Mouse (Mus musculus) hindbrain, postnatal 0 days (tissue): ENCODE measurements at regions not wholly inside any gene's neighbourhood (a gene's known extent, or its start where the extent isn't known, plus 50 kb on each side); places are given as distances from the start of the nearest gene placed in this dataset.

Experiments used
- ATAC-seq: fragments of 200-750 bp; cut with Nextera tagmentation; 2 replicates; pipeline ENCODE4 v1.8.0; 2017; ENCODE audit warnings: mild to moderate bottlenecking, moderate TSS enrichment, moderate library complexity
- DNase-seq: peaks from one replicate; pipeline ENCODE4 v3.0.0-alpha.2; 2015; ENCODE audit warnings: low spot score
- H3K27ac ChIP-seq: fragments of 300-500 bp; sonication (generic); 2 replicates; pipeline ENCODE4 v1.5.1; 2014; ENCODE audit warnings: mild to moderate bottlenecking
- H3K27me3 ChIP-seq: fragments of 300-500 bp; sonication (generic); 2 replicates; pipeline ENCODE4 v1.6.1; 2014; ENCODE audit warnings: low read length, mixed read lengths; ENCODE audit not compliant: insufficient read depth
- H3K36me3 ChIP-seq: fragments of 300-500 bp; sonication (generic); 2 replicates; pipeline ENCODE4 v1.6.1; 2014; ENCODE audit warnings: low read length, mixed read lengths; ENCODE audit not compliant: insufficient read depth
- H3K4me1 ChIP-seq: fragments of 300-500 bp; sonication (generic); 2 replicates; pipeline ENCODE4 v1.6.1; 2014; ENCODE audit warnings: antibody characterized with exemption, low read length, mixed read lengths; ENCODE audit not compliant: insufficient read depth
- H3K4me2 ChIP-seq: fragments of 300-500 bp; sonication (generic); 2 replicates; pipeline ENCODE4 v1.6.1; 2014; ENCODE audit warnings: low read depth, mild to moderate bottlenecking, low read length, moderate library complexity, mixed read lengths
- H3K4me3 ChIP-seq: fragments of 300-500 bp; sonication (generic); 2 replicates; pipeline ENCODE4 v1.5.1; 2014; ENCODE audit warnings: low read length
- H3K9ac ChIP-seq: fragments of 300-500 bp; sonication (generic); replicated peaks from 2 replicates; pipeline ENCODE4 v1.6.1; 2014; ENCODE audit warnings: mild to moderate bottlenecking, low read length, moderate library complexity, mixed read lengths
- H3K9me3 ChIP-seq: fragments of 300-500 bp; sonication (generic); 2 replicates; pipeline ENCODE4 v1.6.1; 2016; ENCODE audit warnings: low read length, mixed read lengths
- CTCF ChIP-seq: IDR thresholded peaks from 2 replicates; pipeline ENCODE4 v1.5.1; 2016; ENCODE audit warnings: antibody characterized with exemption, control low read depth, low read depth
- WGBS: fragments of 180-500 bp; shearing (Covaris S2); extraction: QIAGEN DNeasy Blood & Tissue Kit; methylation state at CpG from one replicate; pipeline ENCODE4 v1.1.7; 2014; 5-methylcytosine and 5-hydroxymethylcytosine counted together

DNA sequence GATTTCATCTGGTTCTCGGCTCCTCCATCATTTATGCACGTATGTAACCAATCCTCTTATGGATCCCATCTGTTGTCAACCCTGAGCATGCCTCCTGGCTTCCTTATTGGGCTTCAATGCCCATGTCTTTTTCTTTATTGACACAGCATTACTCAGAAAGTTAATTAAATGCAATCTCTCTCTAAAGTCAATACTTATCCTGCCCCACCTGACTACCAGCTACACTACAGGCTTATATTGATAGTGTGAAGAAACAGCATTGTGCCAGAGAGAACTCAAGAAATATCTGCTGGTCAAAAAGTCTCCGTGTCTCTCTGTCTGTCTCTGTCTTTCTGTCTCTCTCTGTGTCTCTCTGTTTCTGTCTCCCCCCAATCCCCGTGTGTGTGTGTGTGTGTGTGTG, 194.7 kb upstream of the Rfx3 start:
- Histone ChIP-seq H3K4me1 (no peaks in the 10 kb centered on the region), H3K27ac (no peak overlapping the region), H3K4me2 (no peak overlapping the region), H3K4me3 (no peak overlapping the region), H3K9me3 (no peaks in the 10 kb centered on the region), H3K9ac (no peak overlapping the region), H3K36me3 (no peaks in the 10 kb centered on the region), H3K27me3 (no peaks in the 10 kb centered on the region)
- TF ChIP-seq CTCF = no peak
- DNase-seq (no peak), ATAC-seq (no peak)
- 91% methylated on average over 4 of the region's 4 CpGs for WGBS

DNA sequence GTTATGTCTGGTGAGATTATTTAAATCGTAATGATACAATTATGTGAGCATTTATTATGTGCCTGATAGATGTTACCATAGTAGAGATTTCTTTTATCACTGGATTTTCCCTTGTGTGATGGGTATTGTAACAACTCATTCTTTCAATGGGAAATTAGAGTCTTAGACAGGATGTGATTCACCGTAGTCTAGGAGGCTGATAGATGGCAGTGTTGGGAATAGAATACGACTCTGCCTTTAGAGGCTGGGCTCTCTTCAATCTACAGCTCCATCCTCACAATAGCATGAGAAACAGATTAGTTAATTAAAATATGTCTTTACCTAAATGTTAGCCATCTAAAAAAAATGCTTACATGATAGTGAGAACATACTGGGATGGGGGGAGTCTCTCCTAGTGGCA, 192.8 kb upstream of the Rfx3 start:
- TF ChIP-seq CTCF = no peak
- no peak overlapping the region for H3K4me3 ChIP-seq
- 68% methylated on average over 3 of the region's 3 CpGs for WGBS
- H3K9ac ChIP-seq = no peak overlapping the region
- no peaks in the 10 kb centered on the region for H3K4me1 ChIP-seq
- no peak overlapping the region for H3K4me2 ChIP-seq
- H3K27ac ChIP-seq = no peak overlapping the region
- H3K36me3 ChIP-seq = no peaks in the 10 kb centered on the region
- ATAC-seq (no peak), DNase-seq (no peak)
- H3K27me3 ChIP-seq = no peaks in the 10 kb centered on the region
- no peaks in the 10 kb centered on the region for H3K9me3 ChIP-seq

DNA sequence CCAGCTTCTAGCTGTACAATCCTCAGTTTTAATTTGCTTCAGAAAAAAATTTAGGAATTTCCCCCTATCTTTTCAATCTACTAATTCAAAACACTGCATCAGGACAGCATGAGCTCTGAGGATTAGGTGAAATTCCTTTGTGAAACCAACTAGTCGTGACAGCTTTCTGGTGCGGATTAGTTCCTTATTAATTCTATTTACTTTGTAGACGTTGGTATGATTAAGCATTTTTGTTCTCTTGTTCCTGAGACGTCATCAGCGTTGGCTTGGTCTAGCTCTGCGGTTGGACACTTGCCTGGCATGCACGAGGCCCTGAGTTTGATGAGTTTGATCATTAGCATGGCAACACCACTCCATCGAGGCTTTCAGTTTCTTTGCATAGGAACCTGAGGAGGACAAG, 188.4 kb upstream of the Rfx3 start:
- TF ChIP-seq CTCF = no peak
- Histone ChIP-seq H3K4me3 (no peak overlapping the region), H3K36me3 (no peaks in the 10 kb centered on the region), H3K9me3 (no peaks in the 10 kb centered on the region), H3K4me2 (no peak overlapping the region), H3K27me3 (no peaks in the 10 kb centered on the region), H3K4me1 (no peaks in the 10 kb centered on the region), H3K9ac (no peak overlapping the region), H3K27ac (no peak overlapping the region)
- ATAC-seq = no peak
- 58% methylated on average over 8 of the region's 8 CpGs for WGBS
- no peak for DNase-seq

DNA sequence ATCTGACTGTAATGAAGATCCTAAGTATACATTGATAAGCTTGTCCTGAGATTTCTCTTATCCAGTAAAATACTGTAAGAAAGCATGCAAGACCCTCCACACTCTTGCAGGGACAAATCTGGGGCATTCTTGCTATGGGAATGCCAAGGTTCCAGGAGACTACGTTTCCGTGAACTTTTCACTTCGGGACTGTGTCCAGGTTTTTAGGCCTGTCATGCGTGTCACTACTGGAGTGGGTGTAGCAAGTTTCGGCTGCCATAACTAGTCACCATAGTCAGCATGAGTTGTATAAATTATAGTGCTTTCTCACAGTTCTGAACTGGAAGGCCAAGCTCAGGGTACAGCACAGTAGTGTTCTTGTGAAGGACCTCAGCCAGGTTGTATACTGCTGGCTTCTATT, 185.9 kb upstream of the Rfx3 start:
- DNase-seq = no peak
- ATAC-seq = no peak
- WGBS = 97% methylated on average over 5 of the region's 5 CpGs

DNA sequence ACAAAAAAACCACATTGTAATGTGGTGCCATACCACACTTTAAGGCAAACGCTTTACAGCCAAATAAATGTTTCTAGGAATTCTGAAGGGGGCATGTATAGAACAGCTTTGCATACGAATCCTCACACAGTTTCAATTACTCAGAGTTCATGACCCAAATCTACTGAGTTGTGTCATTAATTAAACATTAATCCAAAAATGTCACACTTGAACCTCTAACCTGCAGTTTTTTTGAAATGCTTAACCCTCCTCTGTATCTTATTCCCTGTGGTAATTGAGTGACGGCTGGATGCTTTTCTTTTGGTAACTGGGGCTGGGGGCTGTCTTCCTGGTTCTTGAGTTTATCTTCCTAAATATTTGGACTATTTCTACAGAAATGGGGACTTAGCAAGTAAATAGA, 181.3 kb upstream of the Rfx3 start:
- no peak for ATAC-seq
- Histone ChIP-seq H3K36me3 (no peaks in the 10 kb centered on the region), H3K27me3 (no peaks in the 10 kb centered on the region), H3K9me3 (no peaks in the 10 kb centered on the region), H3K9ac (no peak overlapping the region), H3K4me3 (no peak overlapping the region), H3K4me1 (no peaks in the 10 kb centered on the region), H3K4me2 (no peak overlapping the region), H3K27ac (no peak overlapping the region)
- no peak for DNase-seq
- WGBS = 49% methylated on average over 3 of the region's 3 CpGs
- TF ChIP-seq CTCF = no peak

More for the DNA sequence above, 185.9 kb upstream of the Rfx3 start:
- Histone ChIP-seq H3K4me3 (no peak overlapping the region), H3K4me2 (no peak overlapping the region), H3K9ac (no peak overlapping the region), H3K36me3 (no peaks in the 10 kb centered on the region), H3K9me3 (no peaks in the 10 kb centered on the region), H3K27me3 (no peaks in the 10 kb centered on the region), H3K4me1 (no peaks in the 10 kb centered on the region), H3K27ac (no peak overlapping the region)
- no peak for TF ChIP-seq CTCF

DNA sequence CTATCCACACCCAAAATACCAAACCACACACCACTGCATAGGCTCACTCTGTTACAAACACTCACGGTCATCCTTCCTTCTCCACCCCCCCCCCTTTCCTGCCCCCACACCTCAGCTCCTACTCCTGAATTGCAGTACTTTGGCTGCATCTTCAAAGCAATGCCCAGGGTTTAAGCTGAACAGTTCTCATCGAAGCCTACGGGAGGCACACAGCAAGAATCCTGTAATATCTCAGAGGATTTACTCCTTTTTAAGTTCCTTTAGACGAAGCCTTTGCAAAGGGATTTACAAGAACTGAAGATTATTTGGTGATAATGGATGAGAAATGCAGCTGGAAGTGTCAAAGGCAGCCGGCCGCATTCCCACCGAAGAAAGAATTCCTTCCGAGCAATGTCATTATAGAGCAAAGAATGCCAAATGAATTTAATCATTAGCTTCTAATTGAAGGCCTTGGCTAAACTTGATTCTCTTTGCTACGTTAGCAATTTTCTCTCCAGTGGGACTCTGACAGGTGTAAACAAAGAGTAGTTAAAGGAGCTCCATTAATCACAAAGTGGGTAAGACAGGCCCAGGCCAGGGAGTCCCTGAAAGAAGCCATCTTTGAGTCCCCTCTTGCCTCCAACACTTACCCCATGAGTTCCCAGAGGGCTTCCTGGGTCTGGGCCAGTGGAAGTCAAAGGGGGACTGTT, 180.6 kb upstream of the Rfx3 start:
- Histone ChIP-seq H3K27ac (no peak overlapping the region), H3K9ac (no peak overlapping the region), H3K36me3 (no peaks in the 10 kb centered on the region), H3K27me3 (no peaks in the 10 kb centered on the region), H3K4me1 (no peaks in the 10 kb centered on the region), H3K9me3 (no peaks in the 10 kb centered on the region), H3K4me3 (no peak overlapping the region), H3K4me2 (no peak overlapping the region)
- 28% methylated on average over 9 of the region's 9 CpGs for WGBS
- TF ChIP-seq CTCF = no peak
- peak; percentile 10 for DNase-seq
- no peak for ATAC-seq

DNA sequence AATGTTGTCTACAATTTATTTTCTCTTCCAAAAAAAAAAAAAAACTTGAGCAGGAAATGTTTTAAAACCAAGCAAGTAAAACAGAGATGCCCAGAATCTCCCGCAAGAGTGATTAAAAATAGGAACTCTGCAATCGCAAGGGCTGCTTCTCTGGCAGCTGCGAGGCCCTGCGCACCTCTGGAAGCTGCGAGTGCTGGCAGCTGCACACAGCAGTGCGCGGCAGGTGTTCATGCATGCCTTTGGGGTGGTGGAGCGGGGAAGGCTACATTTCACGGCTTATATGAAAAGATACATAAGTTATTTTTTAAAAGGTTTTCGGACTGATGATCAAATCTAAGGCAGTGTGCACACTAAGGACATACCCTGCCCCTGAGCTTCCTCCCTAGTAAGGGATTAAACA, 179.3 kb upstream of the Rfx3 start:
- Histone ChIP-seq H3K36me3 (no peaks in the 10 kb centered on the region), H3K4me1 (no peaks in the 10 kb centered on the region), H3K9ac (no peak overlapping the region), H3K9me3 (no peaks in the 10 kb centered on the region), H3K4me2 (no peak overlapping the region), H3K27me3 (no peaks in the 10 kb centered on the region), H3K4me3 (no peak overlapping the region), H3K27ac (no peak overlapping the region)
- WGBS = 71% methylated on average over 10 of the region's 10 CpGs
- no peak for DNase-seq
- TF ChIP-seq CTCF = no peak
- no peak for ATAC-seq
